Mouse (Mus musculus) gastrocnemius, postnatal 10 days (tissue): ENCODE measurements around the gene Riok1. TPM values are rescaled to one million over a fixed set of nuclear protein-coding genes. Genes with fewer than 3 reads are reported as not detected.

ENCODE experiments used
- DNase-seq: peaks from one replicate; pipeline ENCODE4 v3.0.0; 2021; ENCODE audit warnings: mixed read lengths
- long read RNA-seq, 2 experiments: library from polyadenylated mRNA; stranded (forward); transcript quantifications; one replicate each; pipeline ENCODE4 v2.0.0; 2021
- total RNA-seq, 2 experiments: library from RNA; stranded (reverse); gene quantifications; 2 replicates each; pipeline ENCODE4 v1.2.3; 2021

Riok1 gene
- total RNA-seq = 10 to 100 TPM; 11.2 to 14.6 TPM
- long read RNA-seq, experiment 1, transcript Riok1-201 (17 exons, 2,738 nt) = major isoform, 17 of 22 reads
- long read RNA-seq, experiment 1, partial matches to known transcripts = 2 of 22 reads
- long read RNA-seq, experiment 1, other reads (novel, unspliced or antisense) = 2 of 22 reads
- long read RNA-seq, experiment 2, transcript Riok1-201 (17 exons, 2,738 nt) = major isoform, 8 of 10 reads
- long read RNA-seq, experiment 2, partial matches to known transcripts = 0 of 10 reads
- long read RNA-seq, experiment 2, other reads (novel, unspliced or antisense) = 2 of 10 reads

- peak; percentile 6 for DNase-seq
Observed at GRCm38 (mm10) chr13:38036343-38037043, at the start of gene Riok1. Gene Riok1, plus strand, starts transcription at chr13:38036995.

GRCm38 (mm10) chr13:37989701-37990100 is 47.1 kb upstream of the Riok1 start:
- DNase-seq = no peak

GRCm38 (mm10) chr13:37992638-37993371 is 44.0 kb upstream of the Riok1 start:
- DNase-seq = no peak

- no peak for DNase-seq
Observed at GRCm38 (mm10) chr13:37993376-37993703, 43.5 kb upstream of the Riok1 start.

GRCm38 (mm10) chr13:37993704-37994404 is 42.9 kb upstream of the Riok1 start, which contains the start of gene Ssr1:
Gene Ssr1, minus strand, starts transcription at chr13:37994217.
- peak; percentile 98 for DNase-seq

- no peak for DNase-seq
Observed at GRCm38 (mm10) chr13:37994405-37994749, 42.4 kb upstream of the Riok1 start.

GRCm38 (mm10) chr13:37999713-38000112 is 37.1 kb upstream of the Riok1 start:
- no peak for DNase-seq

GRCm38 (mm10) chr13:38002461-38002860 is 34.3 kb upstream of the Riok1 start:
- no peak for DNase-seq

- DNase-seq = no peak
Observed at GRCm38 (mm10) chr13:38007972-38008371, 28.8 kb upstream of the Riok1 start.

- DNase-seq = no peak
Observed at GRCm38 (mm10) chr13:38009721-38010408, 26.9 kb upstream of the Riok1 start.

- DNase-seq = no peak
Observed at GRCm38 (mm10) chr13:38010444-38010910, 26.3 kb upstream of the Riok1 start.

GRCm38 (mm10) chr13:38012436-38012835 is 24.4 kb upstream of the Riok1 start:
- no peak for DNase-seq

- DNase-seq = no peak
Observed at GRCm38 (mm10) chr13:38015591-38015990, 21.2 kb upstream of the Riok1 start.

- no peak for DNase-seq
Observed at GRCm38 (mm10) chr13:38018791-38019190, 18.0 kb upstream of the Riok1 start.

- DNase-seq = no peak
Observed at GRCm38 (mm10) chr13:38025874-38026273, 10.9 kb upstream of the Riok1 start.

GRCm38 (mm10) chr13:38027618-38028248 is 9.1 kb upstream of the Riok1 start:
- no peak for DNase-seq

- DNase-seq = no peak
Observed at GRCm38 (mm10) chr13:38028407-38028806, 8.4 kb upstream of the Riok1 start.

- DNase-seq = peak; percentile 95
Observed at GRCm38 (mm10) chr13:38037044-38037687, 371 bp downstream of the Riok1 start, which contains the start of gene Cage1. Gene Cage1, minus strand, starts transcription at chr13:38037069.

- DNase-seq = no peak
Observed at GRCm38 (mm10) chr13:38037811-38038210, 1.0 kb downstream of the Riok1 start.

- DNase-seq = no peak
Observed at GRCm38 (mm10) chr13:38049888-38050287, 13.1 kb downstream of the Riok1 start.

GRCm38 (mm10) chr13:38062678-38063077 is 25.9 kb downstream of the Riok1 start:
- no peak for DNase-seq
